Mouse (Mus musculus) ES-Bruce4 (cell line): Measurements from ENCODE around the gene Prelp. TPM values are rescaled to one million over a fixed set of nuclear protein-coding genes. Genes with fewer than 3 reads are reported as not detected.

Experiments used
- H3K27ac ChIP-seq: 2 replicates; pipeline ENCODE4 v1.5.1; 2012; ENCODE audit warnings: low read length, inconsistent platforms; ENCODE audit not compliant: insufficient read depth
- H3K27me3 ChIP-seq: 2 replicates; pipeline ENCODE4 v1.6.1; 2012; ENCODE audit warnings: mild to moderate bottlenecking, low read length, inconsistent platforms; ENCODE audit not compliant: control insufficient read depth, poor library complexity, insufficient read depth, severe bottlenecking
- H3K36me3 ChIP-seq: 2 replicates; pipeline ENCODE4 v1.6.1; 2012; ENCODE audit warnings: inconsistent platforms, mild to moderate bottlenecking, low read length, moderate library complexity; ENCODE audit not compliant: control insufficient read depth, poor library complexity, insufficient read depth, severe bottlenecking
- H3K4me1 ChIP-seq: one replicate; pipeline ENCODE4 v1.8.1; 2011; ENCODE audit warnings: low read length; ENCODE audit not compliant: control insufficient read depth, insufficient read depth
- H3K4me3 ChIP-seq: 2 replicates; pipeline ENCODE4 v1.5.1; 2011; ENCODE audit warnings: low read depth, mild to moderate bottlenecking, low read length
- H3K9ac ChIP-seq: 2 replicates; pipeline ENCODE4 v1.6.1; 2012; ENCODE audit warnings: low read depth, mild to moderate bottlenecking, inconsistent platforms; ENCODE audit not compliant: poor library complexity, severe bottlenecking
- H3K9me3 ChIP-seq: replicated peaks from 2 replicates; pipeline ENCODE4 v1.6.1; 2012; ENCODE audit warnings: mild to moderate bottlenecking, low read length, inconsistent platforms; ENCODE audit not compliant: control insufficient read depth, poor library complexity, insufficient read depth, severe bottlenecking
- CTCF ChIP-seq: IDR thresholded peaks from one replicate; pipeline ENCODE4 v1.8.1; 2011; ENCODE audit warnings: low read depth, low read length
- EP300 ChIP-seq: IDR thresholded peaks from 2 replicates; pipeline ENCODE4 v1.6.1; 2011; ENCODE audit warnings: low read depth, low read length; ENCODE audit not compliant: insufficient read depth
- POLR2A ChIP-seq: IDR thresholded peaks from one replicate; pipeline ENCODE4 v1.8.1; 2011; ENCODE audit warnings: low read length; ENCODE audit not compliant: insufficient read depth
- polyA plus RNA-seq: library from polyadenylated mRNA; stranded (reverse); fragments of >200 nt; gene quantifications from 2 replicates; pipeline ENCODE4 v1.2.4, GENCODE M21; 2011; ENCODE audit warnings: low read depth; ENCODE audit not compliant: missing spikeins, insufficient read depth, insufficient read length

Prelp gene
- polyA plus RNA-seq, 1 experiment = not detected

DNA sequence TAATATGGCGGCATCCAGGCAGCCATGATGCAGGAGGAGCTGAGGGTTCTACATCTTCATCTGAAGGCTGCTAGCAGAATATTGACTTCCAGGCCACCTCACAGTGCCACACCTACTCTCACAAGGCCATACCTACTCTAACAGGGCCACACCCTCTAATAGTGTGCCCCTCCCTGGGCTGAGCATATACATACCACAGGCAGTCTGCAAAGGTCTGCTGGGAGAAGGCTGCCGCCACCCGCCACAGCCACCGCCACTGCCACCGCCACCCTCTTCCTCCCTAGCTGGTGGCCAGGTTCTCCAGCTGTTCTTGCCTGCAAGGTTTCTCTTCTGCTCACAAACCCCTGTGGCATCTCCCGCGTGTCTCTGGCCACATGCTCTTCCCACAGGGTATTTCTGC is 35.4 kb downstream of the Prelp start:
- Histone ChIP-seq H3K9ac (no peak overlapping the region), H3K36me3 (no peaks in the 10 kb centered on the region), H3K27ac (no peak overlapping the region), H3K4me1 (peaks cover 1% of the 10 kb centered on the region), H3K4me3 (no peak overlapping the region), H3K27me3 (no peaks in the 10 kb centered on the region), H3K9me3 (no peaks in the 10 kb centered on the region)
- TF ChIP-seq CTCF = no peak
- no peak for TF ChIP-seq POLR2A
- TF ChIP-seq EP300 = no peak

DNA sequence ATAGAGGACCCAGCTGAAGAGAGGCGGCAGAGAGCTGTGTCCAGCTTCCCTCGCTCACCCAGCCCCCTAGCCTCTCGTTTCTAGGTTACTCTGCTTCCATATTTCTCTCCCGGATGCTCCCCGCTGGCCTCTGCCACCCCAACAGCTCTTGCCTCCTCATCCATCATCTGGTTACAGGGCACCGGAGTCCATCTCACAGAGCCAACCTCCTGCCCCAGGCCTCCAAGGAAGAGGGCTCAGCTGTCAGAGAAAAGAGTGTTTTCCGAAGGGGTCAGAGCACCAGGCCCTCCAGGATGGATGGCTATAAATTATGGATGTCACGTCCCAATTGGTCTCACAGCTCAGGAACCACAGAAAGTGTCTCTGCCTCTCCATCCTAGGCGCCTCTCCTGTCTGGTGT is 36.5 kb downstream of the Prelp start:
- H3K4me3 ChIP-seq = no peak overlapping the region
- no peaks in the 10 kb centered on the region for H3K9me3 ChIP-seq
- H3K36me3 ChIP-seq = no peaks in the 10 kb centered on the region
- no peak overlapping the region for H3K9ac ChIP-seq
- H3K4me1 ChIP-seq = peaks cover 1% of the 10 kb centered on the region
- TF ChIP-seq POLR2A (no peak), EP300 (no peak), CTCF (no peak)
- H3K27me3 ChIP-seq = no peaks in the 10 kb centered on the region
- H3K27ac ChIP-seq = no peak overlapping the region

DNA sequence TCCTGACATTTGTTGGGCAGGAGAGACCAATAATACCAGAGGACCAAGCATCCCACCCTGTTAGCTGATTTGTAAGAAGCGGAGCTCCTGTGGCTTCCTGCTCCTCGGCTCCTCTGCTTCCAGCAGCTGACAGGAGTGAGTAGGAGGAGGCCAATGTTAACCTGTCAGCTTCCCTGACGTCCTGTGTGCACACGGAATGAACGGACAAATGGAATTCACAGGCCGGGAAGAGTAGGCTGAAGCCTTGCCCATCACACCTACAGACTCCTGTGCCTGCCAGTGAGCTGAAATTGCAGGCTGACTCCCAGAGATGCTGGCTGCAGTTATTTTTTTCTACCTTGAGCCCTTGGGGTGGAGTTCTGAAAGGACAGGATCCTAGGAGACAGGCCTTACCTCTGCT is 37.1 kb downstream of the Prelp start:
- H3K27ac ChIP-seq = no peak overlapping the region
- H3K9me3 ChIP-seq = no peaks in the 10 kb centered on the region
- H3K4me1 ChIP-seq = no peaks in the 10 kb centered on the region
- no peak overlapping the region for H3K9ac ChIP-seq
- TF ChIP-seq POLR2A = no peak
- TF ChIP-seq EP300 = no peak
- TF ChIP-seq CTCF = no peak
- no peaks in the 10 kb centered on the region for H3K27me3 ChIP-seq
- H3K4me3 ChIP-seq = no peak overlapping the region
- no peaks in the 10 kb centered on the region for H3K36me3 ChIP-seq

DNA sequence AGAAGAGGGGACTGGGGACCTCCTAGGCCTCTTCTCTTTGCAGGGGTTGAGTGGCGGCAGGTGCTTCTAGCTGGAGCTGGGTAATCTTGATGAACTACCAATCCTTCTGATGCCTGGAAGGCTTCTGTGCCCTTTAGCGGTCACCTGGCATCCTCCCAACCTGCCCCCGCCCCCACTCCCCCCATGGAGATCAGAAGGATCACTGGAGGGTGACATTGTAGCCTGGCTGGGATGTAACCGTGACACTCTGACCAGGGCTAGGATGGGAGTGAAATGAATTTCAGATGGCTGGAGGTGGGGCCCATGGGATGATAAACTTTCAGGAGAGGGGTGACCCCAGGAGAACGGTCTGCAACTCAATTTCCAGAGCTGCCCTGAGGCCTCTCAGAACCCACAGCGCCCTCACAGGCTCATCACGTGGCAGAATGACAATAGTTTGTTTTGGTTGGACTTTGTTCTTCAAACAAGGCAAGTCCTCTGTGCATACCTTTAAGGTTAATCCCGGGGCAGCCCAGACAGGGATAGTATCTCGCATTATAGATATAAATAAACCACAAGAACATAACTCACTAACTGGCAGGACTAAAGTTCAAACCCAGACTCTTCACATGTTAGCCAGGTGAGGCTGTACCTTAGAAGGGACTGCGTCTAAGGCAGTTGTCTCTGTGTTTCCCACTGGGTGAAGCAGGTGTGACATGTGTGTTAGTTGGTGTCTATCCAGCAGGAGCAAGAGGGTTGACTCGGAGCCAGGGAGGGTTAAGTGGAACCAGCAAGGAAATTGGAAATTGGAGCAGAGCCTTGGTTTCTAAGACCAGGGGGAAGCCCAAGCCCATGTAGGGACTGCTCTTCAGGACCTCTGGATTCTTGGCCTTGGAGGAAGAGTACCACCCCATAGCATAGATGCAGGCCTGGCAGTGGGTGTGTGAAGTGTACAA is 38.7 kb downstream of the Prelp start:
- Histone ChIP-seq H3K27ac (no peak overlapping the region), H3K9me3 (no peaks in the 10 kb centered on the region), H3K36me3 (no peaks in the 10 kb centered on the region), H3K27me3 (no peaks in the 10 kb centered on the region), H3K9ac (no peak overlapping the region), H3K4me1 (no peaks in the 10 kb centered on the region), H3K4me3 (no peak overlapping the region)
- no peak for TF ChIP-seq EP300
- no peak for TF ChIP-seq CTCF
- TF ChIP-seq POLR2A = no peak

DNA sequence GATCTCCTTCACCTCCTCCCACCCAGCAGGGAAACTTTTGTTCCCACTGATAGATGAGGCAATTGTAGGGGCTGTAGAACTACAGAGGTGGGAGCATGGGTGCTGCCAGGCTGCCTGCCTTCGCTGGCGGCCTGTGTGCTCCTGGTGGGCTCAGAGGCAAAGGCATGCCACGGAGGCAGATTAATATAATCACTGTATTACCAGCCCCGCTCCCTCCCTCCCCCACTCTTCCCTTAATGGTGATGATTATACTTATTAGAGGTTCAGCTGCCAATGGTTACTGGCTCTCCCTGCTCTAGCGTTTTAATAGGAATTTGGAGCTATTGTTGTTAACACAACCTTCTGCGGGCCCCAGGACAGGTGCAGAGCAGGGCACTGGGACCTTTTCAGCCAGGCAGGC is 39.4 kb downstream of the Prelp start:
- Histone ChIP-seq H3K27me3 (no peaks in the 10 kb centered on the region), H3K9ac (no peak overlapping the region), H3K36me3 (no peaks in the 10 kb centered on the region), H3K27ac (no peak overlapping the region), H3K9me3 (no peaks in the 10 kb centered on the region), H3K4me1 (no peaks in the 10 kb centered on the region), H3K4me3 (no peak overlapping the region)
- TF ChIP-seq POLR2A (no peak), CTCF (no peak)

DNA sequence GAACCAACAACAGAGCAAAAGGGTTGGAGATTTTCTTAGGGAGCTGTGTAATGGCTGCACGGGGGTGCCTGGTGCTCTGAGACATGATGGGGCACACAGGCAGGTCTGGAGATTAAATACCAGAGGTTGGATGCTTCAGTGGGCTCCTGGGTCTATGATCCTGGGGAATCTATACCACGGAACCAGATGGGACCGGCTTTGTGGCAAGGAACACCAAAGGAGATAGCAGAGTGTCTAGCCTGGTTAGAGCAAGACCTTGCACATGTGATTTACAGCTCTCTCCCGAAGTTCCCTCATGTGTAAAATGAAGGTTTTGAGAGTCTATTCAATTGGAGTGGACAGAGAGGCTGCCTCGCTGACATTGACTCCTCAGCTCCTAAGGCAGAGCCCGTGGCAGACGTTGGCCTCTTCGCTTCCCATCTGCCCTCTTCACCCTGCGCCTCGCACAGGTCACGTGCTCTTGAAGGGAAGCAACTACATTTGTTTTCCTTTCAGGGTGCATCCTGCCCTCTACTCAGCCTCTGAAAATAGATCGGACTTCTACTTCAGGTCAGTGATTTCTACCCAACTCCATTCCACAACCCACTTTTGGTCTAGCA is 42.3 kb downstream of the Prelp start:
- H3K36me3 ChIP-seq = no peaks in the 10 kb centered on the region
- H3K9ac ChIP-seq = no peak overlapping the region
- TF ChIP-seq POLR2A (no peak), CTCF (no peak), EP300 (no peak)
- no peaks in the 10 kb centered on the region for H3K9me3 ChIP-seq
- H3K4me3 ChIP-seq = no peak overlapping the region
- no peaks in the 10 kb centered on the region for H3K4me1 ChIP-seq
- H3K27me3 ChIP-seq = no peaks in the 10 kb centered on the region
- H3K27ac ChIP-seq = no peak overlapping the region
